Mouse (Mus musculus): ENCODE measurements around the gene Ffar2.

Gene Ffar2

DNA sequence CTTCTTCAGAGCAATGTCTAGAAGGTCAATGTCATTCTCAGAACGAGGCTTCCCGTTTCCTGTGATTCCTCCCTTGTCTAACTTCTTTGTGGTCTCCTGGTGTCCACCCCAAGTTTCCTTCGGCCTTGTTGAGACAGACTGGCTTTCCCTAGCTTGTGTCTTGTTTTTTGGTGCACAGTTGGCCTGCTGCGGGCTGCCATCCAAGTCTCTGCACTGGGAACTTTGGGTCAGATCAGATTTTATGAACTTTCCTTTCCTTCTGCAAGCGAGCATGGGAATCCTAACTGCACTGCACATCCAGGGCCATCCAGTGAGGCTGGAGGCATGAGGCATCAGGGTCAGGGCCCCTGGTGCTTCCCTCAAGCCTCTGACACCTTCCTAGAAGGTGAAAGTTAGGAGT is 2.0 kb downstream of the Ffar2 start:
- DNase-seq (ENCODE audit: low read depth), result no peak

DNA sequence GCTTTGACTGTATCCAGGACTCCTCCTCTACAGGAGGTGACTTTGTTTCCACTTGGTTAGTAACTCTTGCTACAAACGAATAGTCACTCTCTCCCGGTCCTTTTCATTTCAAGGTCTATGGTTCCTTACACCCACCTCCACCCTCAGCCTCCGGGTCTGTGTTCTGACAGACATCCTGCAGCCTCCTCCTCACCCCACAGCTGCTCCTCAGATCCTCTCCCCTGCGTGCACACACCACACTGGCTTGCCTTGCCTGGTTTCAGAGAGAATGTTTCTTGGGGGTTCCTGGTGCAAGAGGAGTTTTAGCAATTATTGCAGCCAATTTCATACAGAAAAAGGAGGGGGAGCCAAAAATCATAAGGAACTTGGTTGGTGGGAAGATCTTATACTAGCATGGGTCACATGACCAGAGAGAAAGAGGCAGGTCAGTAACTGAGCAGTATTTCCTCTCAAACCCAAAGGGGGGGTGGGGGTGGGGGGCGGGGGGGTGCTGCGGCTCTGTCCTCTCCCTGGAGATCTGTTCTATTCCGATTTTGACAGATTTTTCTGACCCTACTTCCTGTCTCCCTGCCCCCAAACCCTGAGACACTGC is 2.6 kb downstream of the Ffar2 start:
- DNase-seq (ENCODE audit: low read depth), result no peak

DNA sequence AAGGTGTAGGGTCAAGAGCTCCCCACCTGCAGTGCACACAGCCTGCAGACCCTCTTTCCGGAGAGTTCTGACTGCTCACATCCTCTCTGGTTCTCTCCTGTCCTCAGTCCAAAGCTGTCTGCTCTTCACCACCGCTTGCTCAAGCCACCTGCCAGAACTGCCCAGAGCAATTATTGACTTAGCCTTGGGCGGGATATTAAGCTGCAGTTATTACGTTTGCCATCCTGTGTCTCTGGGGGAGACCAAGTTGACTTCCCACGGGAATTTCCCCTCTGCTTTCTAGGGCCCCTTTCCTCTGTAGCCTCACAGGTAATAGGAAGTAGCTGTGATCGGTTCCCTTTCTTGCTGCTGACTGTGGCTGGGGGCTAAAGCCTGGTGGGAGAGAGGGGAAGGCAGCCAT is 3.4 kb downstream of the Ffar2 start:
- DNase-seq (ENCODE audit: low read depth), result no peak

DNA sequence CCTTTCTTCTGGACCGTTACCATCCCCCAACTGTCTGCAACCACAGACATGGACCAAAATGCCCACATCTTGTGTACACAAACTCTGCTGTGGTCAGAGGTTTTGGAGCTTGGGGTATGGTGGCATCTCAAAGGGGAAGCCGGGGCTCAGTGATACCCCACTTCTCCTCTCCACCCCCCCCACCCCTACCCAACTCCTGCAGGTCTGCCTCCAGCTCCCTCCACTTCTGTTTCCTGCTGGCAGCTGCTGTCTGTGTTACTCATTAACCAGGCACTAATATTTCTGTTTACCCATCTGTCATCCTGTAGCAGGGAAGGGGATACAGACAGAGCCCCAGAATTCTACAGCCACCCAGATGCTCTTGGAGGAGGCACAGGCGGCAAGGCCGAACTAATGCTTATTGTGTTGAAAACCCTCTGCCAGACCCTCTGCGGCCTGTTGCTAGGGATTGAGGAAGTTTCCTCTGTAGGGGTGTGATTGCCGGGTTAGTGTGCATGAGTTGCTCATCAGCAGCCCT is 11.2 kb downstream of the Ffar2 start:
- peak; percentile 23 for DNase-seq (ENCODE audit: low read depth)

DNA sequence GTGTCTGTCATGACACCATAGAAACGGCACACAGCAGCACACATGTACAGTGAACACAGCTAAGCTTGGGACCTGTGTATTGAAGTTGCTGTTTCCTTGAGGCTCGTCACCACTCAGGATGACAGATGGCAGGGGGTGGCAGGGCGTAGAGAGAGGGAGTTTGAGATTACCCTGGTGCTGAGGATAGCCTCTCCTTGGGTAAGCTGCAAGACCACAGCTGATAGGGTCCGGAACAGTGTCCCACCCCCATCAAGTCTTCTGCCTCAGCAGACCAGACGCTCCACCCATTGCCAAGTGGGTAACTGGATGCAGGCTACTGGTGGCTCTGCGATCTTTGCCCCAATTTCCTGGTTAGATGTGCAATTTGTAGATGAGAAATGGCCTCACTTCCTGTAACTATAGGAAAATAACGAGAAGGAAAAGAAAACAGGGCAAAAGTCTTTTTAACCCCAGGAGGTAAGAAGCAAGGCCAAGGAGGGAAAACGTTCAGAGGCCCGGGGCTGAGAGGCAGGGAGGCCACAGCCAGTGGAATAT is 11.8 kb downstream of the Ffar2 start:
- no peak for DNase-seq (ENCODE audit: low read depth)

DNA sequence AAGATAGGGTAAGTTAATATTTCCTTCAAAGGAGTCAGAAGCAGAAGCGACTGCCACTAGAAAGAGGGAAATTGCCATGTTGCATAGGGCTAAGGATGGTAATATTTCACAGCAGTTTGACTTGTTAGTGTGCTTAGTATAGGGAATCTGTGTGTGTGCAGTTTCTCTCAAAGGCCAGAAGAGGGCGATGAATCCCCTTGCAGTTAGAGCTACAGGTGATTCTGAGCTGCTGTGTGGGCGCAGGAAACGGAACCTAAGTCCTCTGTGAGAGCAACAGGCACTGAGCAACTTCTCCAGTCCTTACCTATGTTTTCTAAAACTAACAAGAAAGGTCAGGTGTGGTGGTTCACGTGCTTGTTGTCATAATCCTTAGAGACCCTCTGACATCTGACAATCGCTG is 13.3 kb downstream of the Ffar2 start:
- peak; percentile 65 for DNase-seq (ENCODE audit: low read depth)

DNA sequence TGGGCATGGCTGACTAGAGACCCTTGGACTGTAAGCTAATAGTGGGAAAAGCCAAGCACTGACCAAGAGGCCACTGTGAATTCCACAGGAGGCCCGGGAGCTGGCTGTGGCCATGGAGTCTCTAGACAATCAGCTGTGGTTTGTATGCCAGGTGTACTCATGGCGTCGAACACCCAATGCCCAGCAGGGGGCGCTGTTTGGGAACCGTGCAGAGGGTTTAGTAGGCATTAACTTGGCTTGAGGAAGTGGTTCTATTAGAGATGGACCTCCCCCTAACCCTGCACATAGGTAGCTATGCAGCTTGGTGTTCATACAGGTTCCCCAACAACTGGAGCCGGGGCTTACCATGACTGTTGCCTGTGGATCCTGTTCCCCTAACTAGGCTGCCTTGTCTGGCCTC is 17.7 kb downstream of the Ffar2 start:
- peak; percentile 81 for DNase-seq (ENCODE audit: low read depth)

DNA sequence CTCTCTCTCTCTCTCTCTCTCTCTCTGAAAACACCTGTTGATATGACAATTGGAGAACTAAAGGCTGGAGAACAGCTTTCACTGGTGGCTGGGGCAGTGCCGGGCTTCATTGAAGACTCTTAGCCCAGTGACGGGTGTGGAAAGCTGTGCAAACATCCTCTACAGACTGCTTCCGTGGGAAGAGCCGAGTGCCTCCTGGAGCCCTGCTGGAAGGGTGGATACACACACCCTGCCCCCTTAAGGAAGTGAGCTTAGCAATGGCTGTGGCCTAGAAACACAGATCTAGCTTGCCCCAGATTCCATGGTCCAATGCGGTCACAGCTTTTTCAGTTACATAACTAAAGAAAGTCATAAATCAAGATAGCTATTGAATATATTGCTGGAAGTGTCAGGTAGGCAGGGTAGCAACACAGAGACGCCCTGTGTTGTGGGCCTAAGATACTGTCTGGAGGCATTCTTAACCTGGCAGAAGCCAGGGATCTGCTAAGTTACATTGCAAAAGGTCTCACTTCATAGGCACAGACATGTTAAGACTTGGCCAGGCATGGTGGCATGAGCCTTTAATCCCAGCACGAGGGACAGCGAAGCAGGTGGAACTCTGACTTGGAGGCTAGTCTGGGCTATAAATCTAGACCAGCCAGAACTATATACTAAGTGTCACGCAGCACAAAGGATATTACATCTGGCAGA is 19.4 kb downstream of the Ffar2 start:
- DNase-seq (ENCODE audit: low read depth), result no peak

DNA sequence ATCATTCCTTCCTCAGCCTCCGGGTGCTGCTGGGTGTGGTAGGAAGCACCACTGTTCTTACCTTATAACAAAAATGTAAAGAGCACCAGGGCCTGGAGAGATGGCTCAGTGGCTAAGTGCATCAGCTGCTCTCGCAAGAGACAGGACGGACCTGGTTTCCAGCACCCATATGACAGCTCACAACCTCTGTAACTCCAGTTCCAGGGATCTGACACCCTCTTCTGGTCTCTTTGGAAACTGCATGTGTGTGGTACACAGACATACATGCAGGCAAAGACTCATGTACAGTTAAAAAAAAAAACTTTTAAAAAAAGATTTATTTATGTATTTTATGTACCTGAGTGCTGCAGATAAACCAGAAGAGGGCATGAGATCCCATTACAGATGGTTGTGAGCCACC is 20.3 kb downstream of the Ffar2 start:
- DNase-seq (ENCODE audit: low read depth), result peak; percentile 17

DNA sequence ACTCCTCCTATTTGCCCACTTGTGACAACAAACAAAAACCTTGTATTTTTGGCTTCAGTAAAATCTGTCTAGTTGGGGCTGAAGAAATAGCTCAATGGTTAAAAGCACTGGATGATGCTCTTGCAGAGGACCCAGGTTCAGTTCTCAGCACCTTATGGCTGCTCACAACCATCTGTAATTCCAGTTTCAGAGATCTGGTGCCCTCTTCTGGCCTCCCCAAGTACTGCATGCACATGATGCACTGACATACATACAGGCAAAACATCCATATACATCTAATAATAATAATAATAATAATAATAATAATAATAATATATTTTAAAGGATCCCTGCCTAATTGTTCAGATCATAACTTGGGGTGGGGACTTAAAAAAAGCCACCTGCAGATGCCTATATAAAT is 22.9 kb downstream of the Ffar2 start:
- peak; percentile 26 for DNase-seq (ENCODE audit: low read depth)

DNA sequence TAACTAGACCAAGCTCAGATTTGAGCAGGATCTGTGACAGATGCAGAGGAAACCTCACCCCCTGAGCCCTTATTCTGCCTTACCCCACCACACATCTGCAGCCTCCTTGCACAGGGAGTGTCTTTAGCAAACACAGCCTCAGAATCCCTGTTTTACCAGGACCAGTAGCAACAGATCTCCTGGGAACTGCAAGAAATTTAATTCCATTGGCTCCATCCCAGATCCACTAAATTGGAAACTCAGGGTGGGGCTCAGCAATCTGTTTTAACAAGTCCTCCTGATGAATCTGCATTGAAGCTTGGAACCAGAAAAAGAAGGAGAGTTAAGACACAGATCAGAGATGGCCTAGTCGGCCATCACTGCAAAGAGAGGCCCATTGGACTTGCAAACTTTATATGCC is 26.8 kb downstream of the Ffar2 start:
- DNase-seq (ENCODE audit: low read depth), result no peak

DNA sequence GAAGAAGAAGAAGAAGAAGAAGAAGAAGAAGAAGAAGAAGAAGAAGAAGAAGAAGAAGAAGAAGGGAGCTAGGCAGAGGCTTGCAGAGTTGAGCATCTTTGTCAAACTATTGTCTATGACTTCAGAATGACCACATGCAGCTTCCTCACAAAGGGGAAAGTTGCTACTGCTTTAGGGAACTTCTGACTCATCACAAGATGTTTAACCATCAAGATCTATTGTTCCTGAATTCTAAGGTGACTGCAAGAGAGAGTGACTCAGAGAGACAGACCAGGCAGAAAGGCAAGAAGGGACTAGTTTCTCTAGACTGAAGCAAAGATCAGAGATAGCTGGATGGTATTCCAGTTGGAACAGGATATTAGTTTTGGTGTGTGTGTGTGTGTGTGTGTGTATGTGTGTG is 28.7 kb downstream of the Ffar2 start:
- no peak for DNase-seq (ENCODE audit: low read depth)

DNA sequence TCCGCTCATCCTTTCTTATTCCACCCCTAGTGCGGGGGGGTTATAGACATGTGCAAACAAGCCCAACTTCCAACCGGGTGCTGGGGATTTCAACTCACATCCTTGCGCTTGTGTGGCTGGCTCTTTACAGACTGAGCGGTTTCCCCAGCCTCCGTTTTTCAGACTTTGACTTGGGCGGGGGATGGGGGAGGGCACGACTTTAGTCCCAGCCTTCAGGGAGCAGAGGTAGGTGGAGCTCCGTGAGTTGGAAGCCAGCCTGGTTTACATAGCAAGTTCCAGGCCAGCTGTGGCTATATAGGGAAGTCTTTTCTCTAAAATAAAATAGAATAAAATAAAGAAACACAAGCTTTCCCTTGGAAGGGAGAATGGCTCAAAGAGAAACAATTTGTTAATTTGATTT is 31.7 kb downstream of the Ffar2 start:
- DNase-seq (ENCODE audit: low read depth), result no peak

DNA sequence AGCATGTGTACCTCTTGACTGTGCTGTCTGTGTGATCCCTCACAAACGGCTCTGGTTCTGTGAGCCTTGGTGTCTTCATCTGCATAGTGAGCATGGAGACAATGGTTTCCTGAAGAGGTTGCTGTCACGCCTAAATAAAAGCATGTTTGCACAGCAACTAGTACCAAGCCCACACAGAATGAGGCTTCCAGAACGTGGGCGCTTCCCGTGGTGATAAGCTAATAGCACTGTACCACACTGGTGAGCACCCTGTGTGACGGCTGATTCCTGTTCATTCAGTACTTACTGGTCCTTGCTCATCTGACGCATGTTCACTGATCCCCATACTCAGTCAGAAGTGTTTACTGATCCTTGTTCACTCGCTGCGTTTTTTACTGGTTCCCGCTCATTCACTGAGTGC is 33.4 kb downstream of the Ffar2 start:
- DNase-seq (ENCODE audit: low read depth), result no peak

DNA sequence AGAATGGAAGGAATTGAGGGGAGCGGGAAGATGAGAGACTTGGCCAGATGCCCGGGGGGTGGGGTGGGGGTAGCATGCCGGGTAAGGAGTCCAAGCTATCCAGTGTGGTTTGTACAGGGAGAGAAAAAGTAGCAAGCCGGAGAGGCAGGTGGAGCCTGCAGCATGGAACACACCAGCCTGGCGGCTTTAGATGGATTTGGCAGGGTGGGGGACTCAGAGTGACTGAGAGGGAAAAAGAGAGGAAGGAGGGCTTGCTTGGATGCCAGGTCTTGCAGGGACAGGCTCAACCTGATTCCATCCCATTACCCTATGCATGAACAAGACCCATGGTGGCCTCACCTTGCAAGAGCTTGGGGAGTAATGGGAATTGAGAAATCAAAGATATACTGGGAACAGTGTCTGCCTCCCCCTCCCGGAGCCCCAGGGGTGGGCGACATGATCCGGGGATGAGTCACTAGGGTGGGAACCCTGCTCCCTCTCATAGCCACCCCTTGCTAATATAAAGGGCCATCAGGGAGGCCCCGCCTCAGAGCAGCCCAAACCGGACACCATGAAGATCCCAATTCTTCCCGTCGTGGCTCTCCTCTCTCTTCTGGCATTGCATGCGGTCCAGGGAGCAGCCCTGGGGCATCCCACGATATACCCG is 36.1 kb downstream of the Ffar2 start, which contains the start of gene Krtdap:
Gene Krtdap (plus strand): TSS at position 520 of the 646 bp plus-strand sequence.
- DNase-seq (ENCODE audit: low read depth), result no peak

DNA sequence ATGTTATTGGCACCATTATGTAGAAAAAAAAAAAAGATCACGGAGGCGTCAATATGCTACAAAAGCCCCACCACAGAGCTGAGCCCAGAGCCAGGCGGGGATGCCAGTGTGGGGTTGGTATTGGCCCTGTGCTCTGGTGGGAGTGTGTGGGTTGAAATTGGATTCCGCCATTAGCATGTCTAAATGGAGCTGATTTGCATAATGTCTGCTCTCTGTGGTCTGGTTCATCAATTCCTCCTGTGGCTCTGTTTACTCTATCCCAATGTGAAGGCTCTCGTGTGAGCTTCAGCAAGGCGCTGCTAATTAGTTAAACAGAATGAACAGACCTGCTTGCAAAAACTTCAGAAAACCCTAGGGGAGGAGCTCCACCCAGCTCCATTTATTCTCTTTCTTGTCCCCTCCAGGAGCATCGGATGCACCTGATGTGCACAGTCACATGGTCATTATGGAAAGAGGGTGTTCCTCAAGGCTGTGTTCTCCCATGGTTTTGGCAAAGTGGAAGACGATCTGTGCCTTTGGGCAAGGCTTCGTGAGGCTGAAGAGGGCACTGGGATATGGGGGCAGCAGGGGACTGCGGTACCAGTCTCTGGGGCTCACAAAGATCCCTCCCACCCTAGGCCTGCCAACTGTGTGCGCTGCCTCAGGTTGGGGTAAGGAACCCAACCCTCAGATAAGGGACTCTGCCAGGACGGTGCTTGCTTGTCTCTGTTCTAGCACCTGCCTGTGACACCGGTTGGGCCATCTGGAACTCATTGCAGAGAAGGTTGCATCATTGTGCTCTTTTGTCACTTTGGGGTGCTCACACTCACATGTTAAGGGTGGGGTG is 37.6 kb downstream of the Ffar2 start:
- DNase-seq (ENCODE audit: low read depth), result no peak

DNA sequence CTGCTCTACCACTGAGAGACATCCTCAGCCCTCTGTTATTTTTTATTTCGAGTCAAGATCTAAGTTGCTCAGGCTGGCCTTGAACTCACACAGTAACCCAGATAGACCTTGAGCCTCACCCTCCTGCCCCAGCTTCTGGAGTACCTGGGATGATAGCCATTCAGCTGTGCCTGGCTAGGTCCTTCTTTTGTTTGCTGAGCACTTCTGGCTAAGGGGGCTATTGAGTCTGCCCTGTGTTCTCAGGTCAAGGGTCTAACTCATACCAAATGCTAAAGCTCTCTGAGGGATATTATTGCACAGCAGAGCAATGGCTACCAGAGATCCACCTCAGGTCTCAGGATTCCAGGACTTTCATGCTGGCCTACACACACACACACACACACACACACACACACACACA is 38.4 kb downstream of the Ffar2 start:
- DNase-seq (ENCODE audit: low read depth), result no peak

DNA sequence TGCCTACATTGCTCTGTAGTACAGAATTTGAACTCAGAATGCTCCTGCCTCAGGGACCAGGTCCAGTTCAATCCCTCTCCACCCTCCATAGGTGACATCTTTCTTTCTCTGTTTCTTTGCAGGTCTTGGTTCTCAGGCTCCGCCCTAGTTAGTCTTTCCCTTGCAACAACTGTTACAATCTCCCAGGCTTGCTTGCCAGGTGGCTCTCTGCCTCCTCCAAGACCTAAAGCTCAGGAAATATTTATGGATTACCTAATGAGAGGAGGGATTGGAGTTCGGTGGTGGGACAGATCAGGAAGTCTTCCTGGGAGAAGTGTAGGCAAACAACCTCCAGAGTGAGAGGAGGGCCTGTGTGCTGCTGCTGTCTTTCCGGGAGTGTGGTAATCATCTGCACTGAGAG is 40.9 kb downstream of the Ffar2 start:
- DNase-seq (ENCODE audit: low read depth), result no peak

DNA sequence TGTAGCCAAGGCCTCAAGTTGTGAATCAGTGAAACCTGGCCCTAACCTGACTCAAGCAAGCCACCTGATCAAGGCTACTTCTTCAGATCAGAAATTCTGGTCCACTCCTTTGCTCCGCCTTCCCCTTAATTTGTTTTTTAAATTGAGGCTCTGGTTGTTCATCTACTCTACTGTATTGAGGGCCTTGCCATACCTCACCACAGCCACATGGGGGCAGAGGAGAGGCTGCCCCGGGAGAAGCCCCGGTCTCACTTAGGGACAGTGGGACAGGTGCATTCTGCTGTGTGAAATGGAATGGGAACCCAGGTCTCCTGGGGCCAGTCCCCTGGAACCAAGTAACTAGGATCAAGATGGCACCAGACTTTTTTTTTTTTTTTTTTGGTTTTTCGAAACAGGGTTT is 41.8 kb downstream of the Ffar2 start:
- DNase-seq (ENCODE audit: low read depth), result peak; percentile 62

DNA sequence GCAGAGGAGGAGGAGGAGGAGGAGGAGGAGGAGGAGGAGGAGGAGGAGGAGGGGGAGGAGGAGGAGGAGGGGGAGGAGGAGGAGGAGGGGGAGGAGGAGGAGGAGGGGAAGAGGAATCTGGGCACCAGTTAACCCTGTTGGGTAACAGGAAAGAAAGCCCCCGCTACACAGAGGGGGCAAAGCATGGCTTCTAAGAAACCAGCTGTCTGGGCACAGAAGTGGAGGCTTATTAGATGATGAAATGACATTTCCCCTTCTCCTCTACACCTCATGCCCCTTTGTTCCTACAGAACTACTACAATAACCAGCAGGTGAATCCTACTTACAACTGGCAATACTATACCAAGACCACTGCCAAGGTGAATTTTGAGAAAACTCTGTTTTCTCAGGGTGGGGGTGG is 45.7 kb downstream of the Ffar2 start:
- no peak for DNase-seq (ENCODE audit: low read depth)

DNA sequence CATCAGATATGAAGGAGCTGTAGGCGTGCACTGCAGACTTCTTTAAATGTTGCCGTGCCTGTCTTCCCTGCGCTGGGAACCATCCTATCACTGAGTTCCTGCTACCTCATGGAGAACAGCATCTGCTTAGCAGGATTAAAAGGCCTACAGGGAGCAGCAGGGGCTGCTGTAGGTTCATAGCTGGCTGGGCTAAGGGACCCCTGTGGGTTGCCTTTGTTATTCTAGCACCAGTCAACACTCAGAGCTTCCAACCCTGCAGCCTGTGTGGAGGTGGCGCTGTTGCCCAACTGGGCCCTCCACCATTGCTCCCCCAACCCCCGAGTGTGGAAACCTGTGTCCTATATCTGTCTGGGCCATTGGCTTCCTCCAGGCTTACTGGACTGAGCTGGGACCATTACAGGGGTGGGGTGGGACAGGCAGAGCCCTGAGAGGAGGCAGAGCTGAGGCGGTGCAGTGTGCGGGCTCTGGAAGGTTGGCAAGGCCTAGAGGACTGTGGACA is 46.4 kb downstream of the Ffar2 start:
- no peak for DNase-seq (ENCODE audit: low read depth)

DNA sequence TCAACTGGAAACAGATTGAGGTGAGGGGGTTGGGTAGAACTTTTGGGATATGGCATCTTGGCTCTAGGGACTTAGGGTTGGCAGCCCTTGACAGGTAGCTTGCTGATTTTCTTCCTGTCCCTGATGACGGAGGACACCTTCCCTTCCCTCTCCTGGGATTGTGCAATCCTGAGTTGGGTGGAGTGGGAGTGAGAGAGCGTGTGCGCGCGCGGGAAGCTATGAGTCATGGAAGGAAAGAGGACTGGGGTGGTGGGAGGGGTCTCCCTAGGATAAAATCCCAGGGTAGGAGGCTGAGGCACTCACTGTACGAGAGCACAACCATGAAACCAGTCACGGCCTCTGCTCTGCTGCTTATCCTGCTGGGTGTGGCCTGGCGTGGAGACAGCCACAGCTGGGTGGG is 47.5 kb downstream of the Ffar2 start:
- DNase-seq (ENCODE audit: low read depth), result no peak

All from induced T-regulatory cell, adult 2 months (primary cell).